Mouse (Mus musculus): Measurements from ENCODE around the gene Ist1. TPM values are rescaled to one million over a fixed set of nuclear protein-coding genes. Genes with fewer than 3 reads are reported as not detected.

Gene Ist1
- polyA plus RNA-seq, 1 experiment from 2014 or later: 136 TPM

- Histone ChIP-seq H3K27me3 (ENCODE audit: insufficient read depth, low read length) (no peaks in the 10 kb centered on the region), H3K4me3 (ENCODE audit: low read depth, low read length) (no peak overlapping the region), H3K4me2 (no peak overlapping the region), H3K9me3 (ENCODE audit: low read depth, low read length) (no peaks in the 10 kb centered on the region), H3K36me3 (ENCODE audit: insufficient read depth) (no peaks in the 10 kb centered on the region), H3K9ac (no peak overlapping the region), H3K4me1 (ENCODE audit: insufficient read depth) (no peaks in the 10 kb centered on the region), H3K27ac (ENCODE audit: low read depth) (no peak overlapping the region)
- TF ChIP-seq CTCF (IDR thresholded peaks at IDR 0.05; ENCODE audit: low read depth): no peak
- no peak for DNase-seq
- no peak for ATAC-seq (ENCODE audit: insufficient read depth)
- WGBS: 83% methylated on average over 3 of the region's 3 CpGs
Observed at GRCm38 (mm10) chr8:109656860-109657259, 36.2 kb downstream of the Ist1 start.

GRCm38 (mm10) chr8:109650801-109651200 is 42.3 kb downstream of the Ist1 start:
- no peak overlapping the region for H3K4me2 ChIP-seq
- H3K27me3 ChIP-seq (ENCODE audit: insufficient read depth, low read length): no peaks in the 10 kb centered on the region
- ATAC-seq (ENCODE audit: insufficient read depth) (no peak), DNase-seq (no peak)
- no peak for TF ChIP-seq CTCF (IDR thresholded peaks at IDR 0.05; ENCODE audit: low read depth)
- H3K27ac ChIP-seq (ENCODE audit: low read depth): no peak overlapping the region
- no peaks in the 10 kb centered on the region for H3K4me1 ChIP-seq (ENCODE audit: insufficient read depth)
- no peak overlapping the region for H3K4me3 ChIP-seq (ENCODE audit: low read depth, low read length)
- no peaks in the 10 kb centered on the region for H3K9me3 ChIP-seq (ENCODE audit: low read depth, low read length)
- WGBS: 67% methylated on average over 10 of the region's 10 CpGs
- H3K9ac ChIP-seq: no peak overlapping the region
- no peaks in the 10 kb centered on the region for H3K36me3 ChIP-seq (ENCODE audit: insufficient read depth)

GRCm38 (mm10) chr8:109648469-109648868 is 44.6 kb downstream of the Ist1 start:
- Histone ChIP-seq H3K27ac (ENCODE audit: low read depth) (no peak overlapping the region), H3K36me3 (ENCODE audit: insufficient read depth) (no peaks in the 10 kb centered on the region), H3K4me3 (ENCODE audit: low read depth, low read length) (no peak overlapping the region), H3K9me3 (ENCODE audit: low read depth, low read length) (no peaks in the 10 kb centered on the region), H3K9ac (no peak overlapping the region), H3K27me3 (ENCODE audit: insufficient read depth, low read length) (no peaks in the 10 kb centered on the region), H3K4me2 (no peak overlapping the region), H3K4me1 (ENCODE audit: insufficient read depth) (no peaks in the 10 kb centered on the region)
- 33% methylated on average over 7 of the region's 7 CpGs for WGBS
- DNase-seq (peak; percentile 82), ATAC-seq (ENCODE audit: insufficient read depth) (peak; percentile 52; the same call in 1 of the 2 replicates)
- TF ChIP-seq CTCF (IDR thresholded peaks at IDR 0.05; ENCODE audit: low read depth): no peak

- WGBS: 33% methylated on average over 11 of the region's 11 CpGs
- Histone ChIP-seq H3K9me3 (ENCODE audit: low read depth, low read length) (no peaks in the 10 kb centered on the region), H3K27me3 (ENCODE audit: insufficient read depth, low read length) (no peaks in the 10 kb centered on the region), H3K4me3 (ENCODE audit: low read depth, low read length) (no peak overlapping the region), H3K36me3 (ENCODE audit: insufficient read depth) (no peaks in the 10 kb centered on the region), H3K4me1 (ENCODE audit: insufficient read depth) (no peaks in the 10 kb centered on the region), H3K27ac (ENCODE audit: low read depth) (no peak overlapping the region), H3K4me2 (no peak overlapping the region), H3K9ac (no peak overlapping the region)
- ATAC-seq (ENCODE audit: insufficient read depth): no peak
- DNase-seq: peak; percentile 37
- no peak for TF ChIP-seq CTCF (IDR thresholded peaks at IDR 0.05; ENCODE audit: low read depth)
Observed at GRCm38 (mm10) chr8:109647331-109647730, 45.7 kb downstream of the Ist1 start.

- ATAC-seq (ENCODE audit: insufficient read depth) (no peak), DNase-seq (no peak)
- Histone ChIP-seq H3K36me3 (ENCODE audit: insufficient read depth) (no peaks in the 10 kb centered on the region), H3K27me3 (ENCODE audit: insufficient read depth, low read length) (no peaks in the 10 kb centered on the region), H3K4me3 (ENCODE audit: low read depth, low read length) (no peak overlapping the region), H3K4me1 (ENCODE audit: insufficient read depth) (no peaks in the 10 kb centered on the region), H3K9me3 (ENCODE audit: low read depth, low read length) (no peaks in the 10 kb centered on the region), H3K27ac (ENCODE audit: low read depth) (no peak overlapping the region), H3K9ac (no peak overlapping the region), H3K4me2 (no peak overlapping the region)
- TF ChIP-seq CTCF (IDR thresholded peaks at IDR 0.05; ENCODE audit: low read depth): no peak
- 64% methylated on average over 5 of the region's 5 CpGs for WGBS
Observed at GRCm38 (mm10) chr8:109641236-109641635, 51.8 kb downstream of the Ist1 start.

- Histone ChIP-seq H3K4me2 (no peak overlapping the region), H3K9me3 (ENCODE audit: low read depth, low read length) (no peaks in the 10 kb centered on the region), H3K4me3 (ENCODE audit: low read depth, low read length) (no peak overlapping the region), H3K4me1 (ENCODE audit: insufficient read depth) (no peaks in the 10 kb centered on the region), H3K9ac (no peak overlapping the region), H3K36me3 (ENCODE audit: insufficient read depth) (no peaks in the 10 kb centered on the region), H3K27me3 (ENCODE audit: insufficient read depth, low read length) (no peaks in the 10 kb centered on the region), H3K27ac (ENCODE audit: low read depth) (no peak overlapping the region)
- ATAC-seq (ENCODE audit: insufficient read depth) (no peak), DNase-seq (peak; percentile 3)
- 52% methylated on average over 7 of the region's 7 CpGs for WGBS
- TF ChIP-seq CTCF (IDR thresholded peaks at IDR 0.05; ENCODE audit: low read depth): no peak
Observed at GRCm38 (mm10) chr8:109640410-109640809, 52.6 kb downstream of the Ist1 start.

- no peaks in the 10 kb centered on the region for H3K36me3 ChIP-seq (ENCODE audit: insufficient read depth)
- ATAC-seq (ENCODE audit: insufficient read depth): no peak
- H3K27ac ChIP-seq (ENCODE audit: low read depth): no peak overlapping the region
- H3K9me3 ChIP-seq (ENCODE audit: low read depth, low read length): no peaks in the 10 kb centered on the region
- no peaks in the 10 kb centered on the region for H3K4me1 ChIP-seq (ENCODE audit: insufficient read depth)
- no peak overlapping the region for H3K9ac ChIP-seq
- TF ChIP-seq CTCF (IDR thresholded peaks at IDR 0.05; ENCODE audit: low read depth): no peak
- WGBS: 81% methylated on average over 5 of the region's 5 CpGs
- H3K4me3 ChIP-seq (ENCODE audit: low read depth, low read length): no peak overlapping the region
- DNase-seq: no peak
- H3K4me2 ChIP-seq: no peak overlapping the region
- no peaks in the 10 kb centered on the region for H3K27me3 ChIP-seq (ENCODE audit: insufficient read depth, low read length)
Observed at GRCm38 (mm10) chr8:109638851-109639250, 54.2 kb downstream of the Ist1 start.

GRCm38 (mm10) chr8:109635146-109635545 is 57.9 kb downstream of the Ist1 start:
- Histone ChIP-seq H3K9me3 (ENCODE audit: low read depth, low read length) (no peaks in the 10 kb centered on the region), H3K4me1 (ENCODE audit: insufficient read depth) (no peaks in the 10 kb centered on the region), H3K27me3 (ENCODE audit: insufficient read depth, low read length) (no peaks in the 10 kb centered on the region), H3K36me3 (ENCODE audit: insufficient read depth) (no peaks in the 10 kb centered on the region), H3K4me3 (ENCODE audit: low read depth, low read length) (no peak overlapping the region), H3K9ac (no peak overlapping the region), H3K4me2 (no peak overlapping the region), H3K27ac (ENCODE audit: low read depth) (no peak overlapping the region)
- DNase-seq (no peak), ATAC-seq (ENCODE audit: insufficient read depth) (no peak)
- WGBS: 88% methylated on average over 8 of the region's 8 CpGs
- TF ChIP-seq CTCF (IDR thresholded peaks at IDR 0.05; ENCODE audit: low read depth): no peak

Measured in lung, embryonic 14.5 days (tissue).